Mouse (Mus musculus): ENCODE data around the gene Erich4.
"Not testable (repeated sequence)": the region's sequence is repeated elsewhere in the genome, so short reads cannot be mapped to it uniquely, and the experiment has no call there.

Gene Erich4

DNA sequence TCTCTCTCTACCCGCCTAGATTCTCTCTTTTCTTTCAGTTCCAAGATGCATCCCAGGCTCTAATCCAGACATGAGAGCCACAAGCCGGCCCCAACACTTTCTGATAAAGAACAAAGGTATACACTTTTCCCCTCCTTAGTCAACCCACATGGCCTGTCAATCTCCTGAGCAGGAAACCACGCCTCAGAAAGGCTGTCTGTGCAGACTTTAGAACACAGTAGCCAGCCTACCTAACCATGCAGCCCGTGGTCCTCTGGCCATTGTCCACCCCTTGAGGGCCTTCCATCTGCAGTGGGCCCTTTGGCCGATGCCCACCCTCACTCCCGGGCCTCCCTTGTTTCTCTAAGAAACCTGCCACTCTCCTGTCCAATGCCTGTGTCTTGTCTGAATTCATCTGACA, 39.4 kb downstream of the Erich4 start:
- DNase-seq: not testable (repeated sequence)

DNA sequence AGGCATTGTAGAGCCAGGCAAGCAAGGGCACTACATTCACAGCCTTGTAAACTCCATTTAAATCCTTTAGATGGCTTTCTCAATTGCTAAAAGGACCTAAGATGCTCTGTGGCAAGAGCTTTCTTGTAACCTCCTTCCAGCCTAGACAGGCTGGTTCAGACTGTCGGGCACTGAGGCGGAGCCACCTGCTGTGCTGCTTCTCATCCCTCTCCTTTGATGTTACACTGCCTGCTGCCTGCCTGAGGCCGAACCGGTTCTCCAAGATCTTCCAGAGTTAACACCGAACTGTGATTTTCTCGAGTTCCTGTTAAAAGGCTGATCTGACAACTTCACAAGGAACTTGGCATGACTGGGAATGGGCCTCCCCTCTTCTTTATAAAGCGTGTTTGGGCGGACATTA, 39.8 kb downstream of the Erich4 start:
- DNase-seq: no peak

DNA sequence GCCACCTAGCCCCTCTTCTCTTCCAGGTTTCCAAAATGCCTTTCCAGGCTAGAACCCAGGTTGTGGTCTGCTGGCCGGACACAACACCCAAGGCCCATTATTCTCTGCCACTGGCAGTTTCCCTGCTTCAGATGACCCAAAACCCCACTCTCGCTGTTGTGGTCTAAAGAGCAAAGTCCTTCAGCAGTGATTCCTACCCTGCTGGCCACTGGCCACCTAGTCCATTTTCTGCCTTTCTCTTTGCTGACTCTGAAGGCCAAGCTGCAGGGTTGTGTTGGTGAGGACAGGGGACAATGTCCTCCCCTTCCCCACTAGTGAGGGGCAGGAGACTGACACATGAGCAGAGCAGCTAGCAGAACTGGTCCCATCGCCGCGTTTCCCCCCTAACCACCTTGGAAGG, 40.6 kb downstream of the Erich4 start:
- no peak for DNase-seq

DNA sequence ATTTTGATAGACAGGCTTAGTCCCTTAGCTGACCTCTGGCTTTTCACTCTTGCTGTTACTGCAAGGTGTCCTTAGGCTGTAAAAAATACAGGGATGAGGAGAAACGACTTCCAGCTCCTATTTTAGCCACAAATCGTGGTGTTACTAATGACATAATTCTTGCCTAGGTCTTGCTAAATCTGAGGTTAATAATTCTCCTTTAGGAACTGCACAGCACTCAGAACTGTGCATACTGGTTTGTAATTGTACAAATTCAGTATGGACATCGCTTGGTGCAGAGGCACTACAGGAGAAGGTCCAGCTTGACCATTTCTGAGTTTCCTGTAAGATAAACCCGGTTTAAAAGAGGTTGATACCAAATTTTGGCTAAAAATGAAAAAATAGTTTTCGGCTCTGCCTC, 41.9 kb downstream of the Erich4 start:
- DNase-seq: not testable (repeated sequence)

DNA sequence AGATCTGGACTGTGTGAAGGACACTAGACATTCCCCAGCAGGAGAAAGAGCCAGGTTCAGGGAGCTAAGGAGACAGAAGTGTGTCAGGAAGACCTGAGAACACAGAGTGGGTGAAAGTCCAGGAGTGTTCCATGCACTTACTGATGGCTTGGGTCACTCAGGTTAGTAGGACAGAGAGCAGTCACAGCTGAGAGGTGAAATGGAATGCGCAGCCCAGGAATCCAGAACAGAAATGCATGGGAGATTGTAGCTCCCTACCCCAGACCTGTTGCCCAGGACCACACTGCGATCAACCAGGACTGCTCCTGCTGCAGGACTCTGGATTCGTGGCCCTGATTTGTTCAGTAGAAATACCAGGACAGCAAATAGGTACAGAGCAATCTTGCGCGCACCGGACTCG, 47.0 kb downstream of the Erich4 start:
- no peak for DNase-seq
